Mouse (Mus musculus) ovary, adult 10 weeks (tissue): ENCODE measurements around the gene Calu. TPM values are rescaled to one million over a fixed set of nuclear protein-coding genes. Genes with fewer than 3 reads are reported as not detected.

Source experiments
- polyA plus RNA-seq: library from polyadenylated mRNA; stranded (reverse); fragments of 350-450 nt; fragmentation: Illumina TruSeq; extraction: RNeasy Lipid Tissue Mini Kit (QIAGEN cat#74804); gene quantifications from one replicate; pipeline ENCODE4 v1.2.3, GENCODE M21; 2014

The Calu gene
- polyA plus RNA-seq: 605 TPM

DNA sequence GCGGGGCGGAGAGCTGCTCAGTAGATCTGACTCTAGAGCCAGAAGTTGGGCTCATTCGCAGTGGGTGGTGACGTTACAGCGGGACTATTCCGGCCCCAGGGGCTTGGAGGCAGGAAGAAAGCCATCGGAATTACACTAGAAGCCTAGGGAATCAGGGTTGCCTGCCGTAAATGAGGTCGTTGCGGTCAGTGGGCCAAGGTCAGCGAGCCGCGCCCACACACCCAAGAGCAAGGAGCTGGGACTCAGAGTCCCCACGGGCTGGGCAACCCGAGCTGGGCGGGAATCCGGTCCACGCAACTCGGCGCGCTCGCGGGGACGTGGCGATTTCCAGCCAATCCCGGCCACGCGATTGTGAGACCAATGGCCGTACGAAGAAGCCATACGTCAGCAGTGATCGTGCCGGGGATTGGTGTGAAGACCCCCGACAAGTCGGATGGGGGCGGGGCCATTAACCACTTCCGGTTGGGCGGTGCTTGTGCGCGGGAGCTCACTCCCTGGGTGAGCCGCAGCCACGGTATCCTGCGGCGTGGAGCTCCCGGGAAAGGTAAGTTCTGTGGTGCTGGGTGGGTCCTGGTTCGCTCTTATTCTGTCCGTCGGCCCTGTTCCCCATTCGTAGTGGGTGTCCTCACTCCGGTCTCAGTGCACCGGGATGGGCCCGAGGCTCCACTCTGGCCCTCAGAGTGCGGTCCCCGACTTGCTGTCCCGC is at the start of gene Calu:
Gene Calu, plus strand, starts transcription at position 405 of the 706 bp plus-strand sequence.

DNA sequence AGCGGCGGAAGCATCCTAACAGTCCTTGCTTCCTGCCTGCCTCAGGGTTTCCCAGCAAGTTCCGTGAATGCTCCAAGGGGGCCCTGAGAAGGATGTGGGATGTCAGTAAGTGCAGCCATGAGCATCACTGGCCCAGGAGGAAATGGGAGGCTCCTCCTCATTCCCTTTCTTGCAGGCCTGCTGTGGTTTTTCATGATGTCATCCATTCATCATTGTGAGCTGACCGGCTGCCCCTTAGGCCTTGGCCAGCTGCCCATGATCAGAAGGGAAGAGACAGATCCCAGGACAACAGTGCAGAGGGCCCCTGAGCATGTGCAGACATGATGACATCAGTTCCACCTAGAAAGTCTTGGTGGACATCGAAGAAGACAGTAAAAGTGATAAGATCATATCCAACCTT is 29.0 kb upstream of the Calu start, which contains the start of gene Fam71f1:
Gene Fam71f1, plus strand, starts transcription at position 262 of the 400 bp plus-strand sequence.

DNA sequence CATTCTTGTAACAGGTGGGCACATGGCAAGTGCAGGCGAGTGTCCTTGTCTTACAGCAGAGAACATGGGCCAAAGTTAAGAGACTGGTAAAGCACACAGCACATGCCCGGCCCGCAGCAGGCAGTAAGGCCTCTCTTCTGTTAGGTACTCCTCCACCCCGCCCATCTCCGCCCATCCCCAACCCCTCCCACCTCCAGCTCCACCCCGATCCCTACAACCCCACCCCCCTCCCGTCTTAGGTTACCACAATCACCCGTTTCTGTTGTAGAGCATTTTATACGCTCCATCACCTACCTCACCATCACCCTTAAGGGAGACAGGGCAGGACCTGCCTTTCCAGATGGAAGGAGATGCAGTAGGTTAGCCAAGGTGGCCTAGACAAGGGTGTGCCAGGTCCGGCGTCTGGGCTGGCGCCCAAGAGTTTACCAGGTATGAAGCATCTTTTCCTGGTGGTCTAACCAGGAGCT is 40.2 kb downstream of the Calu start, which contains the start of gene Opn1sw:
Gene Opn1sw, minus strand, starts transcription at position 417 of the 467 bp plus-strand sequence.

DNA sequence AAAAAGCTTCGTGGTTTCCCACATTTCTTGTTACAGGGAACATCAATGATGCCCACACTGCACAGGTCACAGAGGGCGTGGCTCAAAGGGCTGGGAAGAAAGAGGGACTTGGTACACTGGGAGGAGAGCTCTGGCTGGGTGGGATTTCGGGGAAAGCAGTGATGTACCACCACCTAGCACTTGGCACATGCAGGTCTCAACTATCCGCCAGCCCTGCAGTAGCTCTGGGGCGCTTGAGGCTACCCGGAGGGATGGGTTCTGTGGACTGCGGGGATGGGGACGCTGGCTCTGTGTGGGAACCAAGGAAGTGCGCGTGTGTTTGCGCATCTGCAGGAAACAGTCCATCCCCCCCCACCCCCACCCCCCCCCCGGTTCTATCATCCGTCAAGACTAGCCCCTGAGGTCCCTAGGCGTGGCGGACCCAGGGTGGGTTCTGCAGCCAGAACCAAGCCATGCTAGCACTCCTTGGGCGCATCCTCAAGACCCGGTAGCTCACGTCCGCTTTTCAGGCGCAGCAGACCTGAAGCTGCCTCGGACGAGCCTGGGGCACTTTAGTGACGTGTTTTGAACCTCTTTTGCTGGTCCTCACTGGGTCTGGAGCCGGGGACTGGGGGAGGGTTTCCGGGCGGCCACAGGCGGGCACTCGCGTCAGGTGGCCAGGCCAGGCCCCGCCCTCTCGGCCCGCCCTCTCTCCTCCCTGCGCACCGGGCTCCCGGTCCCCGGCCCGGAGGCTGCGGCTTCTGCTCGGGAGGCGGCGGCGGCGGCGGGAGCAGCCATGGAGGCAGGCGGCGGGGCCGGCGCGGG is 48.2 kb downstream of the Calu start, which contains the start of gene Ccdc136:
Gene Ccdc136, plus strand, starts transcription at position 400 of the 804 bp plus-strand sequence.

Other genes starting within 250 kb of the Calu start
- 54.0 TPM for gene Rbm28, start 183.1 kb upstream of the Calu start, polyA plus RNA-seq
- 0.43 TPM for gene Prrt4, start 168.5 kb upstream of the Calu start, polyA plus RNA-seq
- 18.6 TPM for gene Impdh1, start 131.7 kb upstream of the Calu start, polyA plus RNA-seq
- 15.9 TPM for gene Hilpda, start 75.6 kb upstream of the Calu start, polyA plus RNA-seq
- not detected for gene Fam71f2, start 68.5 kb upstream of the Calu start, polyA plus RNA-seq
- gene Fam71f1, start 28.9 kb upstream of the Calu start, polyA plus RNA-seq: not detected
- gene Opn1sw, start 40.4 kb downstream of the Calu start, polyA plus RNA-seq: not detected
- gene Ccdc136, start 48.2 kb downstream of the Calu start, polyA plus RNA-seq: 1.2 TPM
- gene Flnc, start 85.2 kb downstream of the Calu start, polyA plus RNA-seq: 0.20 TPM
- gene Atp6v1f, start 119.6 kb downstream of the Calu start, polyA plus RNA-seq: 16.8 TPM
- gene Atp6v1fnb, start 123.4 kb downstream of the Calu start, polyA plus RNA-seq: not detected
- not detected for gene Kcp, start 159.9 kb downstream of the Calu start, polyA plus RNA-seq
- 1.6 TPM for gene Irf5, start 178.6 kb downstream of the Calu start, polyA plus RNA-seq